Comparison of ENCODE assay signal across 9 mouse cellular contexts in genomic region chr3:74534006-74534698, GRCm38 (mm10).
A peak's percentile ranks its signal among the peaks of the same experiment; 100 is the strongest.
DNase-seq lines count a peak whose midpoint lies in the region.
"Had no signal": no experiment of that assay in that cellular context is flagged by ENCODE, and none has a peak within 500 bp of the region (broad histone marks: within the 10 kb centered on the region; RNA-seq: fewer than 3 reads in every experiment).

No protein-coding gene starts in this region.

- peak; percentile 57 to 66 for DNase-seq in cerebellum, postnatal 10 days
- no peak for DNase-seq in cerebellum, postnatal 4 days (ENCODE audit: low spot score in 2 of 2)
- DNase-seq in kidney, postnatal 25 days, result peak; percentile 3 to 36
- DNase-seq in kidney, adult 18-20 months, result no peak
- DNase-seq in urinary bladder, postnatal 14 days (ENCODE audit: low spot score), result peak; percentile 6
- DNase-seq in urinary bladder, postnatal 25 days (ENCODE audit: low spot score), result no peak
- no peak for DNase-seq in right cerebral cortex, adult 2 months (ENCODE audit: low spot score in 2 of 2)
- DNase-seq: heart, adult 11 months; right cerebral cortex, postnatal 25 days had no signal

Comparison
In these comparisons a context has a peak if more than half of its experiments do, and no peak if none do; other contexts are left out.
1. DNase-seq: peak in cerebellum, postnatal 10 days (2 of 2), kidney, postnatal 25 days (2 of 2) and urinary bladder, postnatal 14 days (single experiment); none in cerebellum, postnatal 4 days (0 of 2), kidney, adult 18-20 months (single experiment), urinary bladder, postnatal 25 days (single experiment) and right cerebral cortex, adult 2 months (0 of 2).